Mouse (Mus musculus) heart, adult 9 months (tissue): Measurements from ENCODE around the gene Casz1.

Experiments used
- DNase-seq, 2 experiments: peaks; one replicate each; pipeline ENCODE4 v3.0.0; 2022; ENCODE audit warnings: low spot score in 2 of 2

The Casz1 gene

GRCm38 (mm10) chr4:148902919-148903727, 98.9 kb downstream of the Casz1 start:
- DNase-seq, result peak; percentile 69 to 71

- DNase-seq, result no peak
Measured at GRCm38 (mm10) chr4:148905295-148905694, 101.1 kb downstream of the Casz1 start.

- no peak for DNase-seq
Measured at GRCm38 (mm10) chr4:148906806-148907205, 102.6 kb downstream of the Casz1 start.

- no peak for DNase-seq
Measured at GRCm38 (mm10) chr4:148908214-148908681, 104.0 kb downstream of the Casz1 start.

- peak in 1 of 2 experiments; percentile 22 for DNase-seq
Measured at GRCm38 (mm10) chr4:148908760-148909510, 104.7 kb downstream of the Casz1 start.

- DNase-seq, result no peak
Measured at GRCm38 (mm10) chr4:148909566-148909965, 105.3 kb downstream of the Casz1 start.

GRCm38 (mm10) chr4:148912134-148912533, 107.9 kb downstream of the Casz1 start:
- no peak for DNase-seq

GRCm38 (mm10) chr4:148912826-148913590, 108.8 kb downstream of the Casz1 start:
- DNase-seq, result no peak

GRCm38 (mm10) chr4:148914863-148915622, 110.8 kb downstream of the Casz1 start:
- DNase-seq, result peak in 1 of 2 experiments; percentile 65

- no peak for DNase-seq
Measured at GRCm38 (mm10) chr4:148915849-148916248, 111.6 kb downstream of the Casz1 start.

GRCm38 (mm10) chr4:148918707-148919447, 114.6 kb downstream of the Casz1 start:
- no peak for DNase-seq

- DNase-seq, result no peak
Measured at GRCm38 (mm10) chr4:148920610-148921009, 116.4 kb downstream of the Casz1 start.

- DNase-seq, result no peak
Measured at GRCm38 (mm10) chr4:148922221-148922700, 118.0 kb downstream of the Casz1 start.

- DNase-seq, result no peak
Measured at GRCm38 (mm10) chr4:148923414-148923813, 119.2 kb downstream of the Casz1 start.

- DNase-seq, result no peak
Measured at GRCm38 (mm10) chr4:148923976-148924375, 119.7 kb downstream of the Casz1 start.

GRCm38 (mm10) chr4:148925589-148926359, 121.5 kb downstream of the Casz1 start:
- DNase-seq, result no peak

GRCm38 (mm10) chr4:148926459-148926858, 122.2 kb downstream of the Casz1 start:
- DNase-seq, result no peak

GRCm38 (mm10) chr4:148928316-148928715, 124.1 kb downstream of the Casz1 start:
- DNase-seq, result no peak

GRCm38 (mm10) chr4:148928876-148929275, 124.6 kb downstream of the Casz1 start:
- no peak for DNase-seq
